Mouse (Mus musculus) bone marrow, adult 2 months (tissue): ENCODE data around the gene Fam183b.
"Not testable (repeated sequence)": the region's sequence is repeated elsewhere in the genome, so short reads cannot be mapped to it uniquely, and the experiment has no call there.

ENCODE experiments used
- CTCF ChIP-seq: fragments of 200-500 bp; IDR thresholded peaks from 2 replicates; pipeline ENCODE4 v1.5.1; 2011; ENCODE audit warnings: low read length, control low read depth; ENCODE audit not compliant: control insufficient read depth, insufficient read depth
- POLR2A ChIP-seq: fragments of 200-500 bp; IDR thresholded peaks from 2 replicates; pipeline ENCODE4 v1.6.1; 2011; ENCODE audit warnings: low read depth, mild to moderate bottlenecking, control low read depth, low read length, borderline replicate concordance; ENCODE audit not compliant: control insufficient read depth

DNA sequence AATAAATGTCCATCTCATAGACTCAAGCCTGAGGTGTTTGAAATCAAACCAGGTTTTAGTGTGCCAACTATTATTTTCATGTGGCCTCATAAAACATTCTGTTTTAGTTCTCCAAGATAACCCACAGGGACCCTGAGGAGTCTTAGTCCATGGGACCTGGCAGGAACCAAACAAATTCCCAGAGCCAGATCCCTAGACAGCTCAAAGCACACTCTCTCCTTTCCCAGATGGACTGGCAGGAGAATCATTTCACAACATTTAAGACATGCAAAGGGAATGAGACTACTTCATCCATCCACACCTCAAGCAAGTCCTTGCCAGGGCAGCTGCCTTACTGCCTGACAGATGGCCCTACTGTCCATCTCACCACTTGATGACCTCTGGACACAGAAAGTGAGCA is 27.2 kb upstream of the Fam183b start, which contains the start of gene Olfr312:
- not testable (repeated sequence) for TF ChIP-seq POLR2A, CTCF
